Mouse (Mus musculus): ENCODE data around the gene Eno3. TPM values are rescaled to one million over a fixed set of nuclear protein-coding genes. Genes with fewer than 3 reads are reported as not detected.
A peak's percentile ranks its signal among the peaks of the same experiment; 100 is the strongest.

The Eno3 gene
- polyA plus RNA-seq, 1 experiment from 2014 or later, result 126 TPM

GRCm38 (mm10) chr11:70638293-70638692 lies 18.7 kb upstream of the Eno3 start:
- Histone ChIP-seq H3K9ac (ENCODE audit: low read length) (no peak overlapping the region), H3K4me3 (replicated peaks; ENCODE audit: low read length) (no peak overlapping the region), H3K9me3 (replicated peaks; ENCODE audit: control insufficient read depth, low read length) (no peaks in the 10 kb centered on the region), H3K4me1 (ENCODE audit: control insufficient read depth, insufficient read depth, low read length) (no peaks in the 10 kb centered on the region), H3K27ac (ENCODE audit: low read length) (no peak overlapping the region), H3K4me2 (ENCODE audit: low read depth, low read length) (no peak overlapping the region), H3K36me3 (ENCODE audit: control insufficient read depth, insufficient read depth, low read length) (no peaks in the 10 kb centered on the region), H3K27me3 (ENCODE audit: control insufficient read depth, insufficient read depth, low read length) (no peaks in the 10 kb centered on the region)
- whole genome bisulfite sequencing, result 80% methylated on average over 1 of the region's 1 CpGs
- ATAC-seq (ENCODE audit: insufficient read depth, low FRiP score), result no peak

- no peak within 1 kb of the TSS for H3K27ac ChIP-seq (ENCODE audit: low read length)
- WGBS, result 21% methylated on average over 5 of the region's 5 CpGs
- no peak within 1 kb of the TSS for H3K4me3 ChIP-seq (replicated peaks; ENCODE audit: low read length)
- no peaks in the 10 kb centered on the region for H3K4me1 ChIP-seq (ENCODE audit: control insufficient read depth, insufficient read depth, low read length)
- no peak for ATAC-seq (ENCODE audit: insufficient read depth, low FRiP score)
- no peak within 1 kb of the TSS for H3K9ac ChIP-seq (ENCODE audit: low read length)
- no peaks in the 10 kb centered on the region for H3K9me3 ChIP-seq (replicated peaks; ENCODE audit: control insufficient read depth, low read length)
- no peaks in the 10 kb centered on the region for H3K27me3 ChIP-seq (ENCODE audit: control insufficient read depth, insufficient read depth, low read length)
- no peaks in the 10 kb centered on the region for H3K36me3 ChIP-seq (ENCODE audit: control insufficient read depth, insufficient read depth, low read length)
- H3K4me2 ChIP-seq (ENCODE audit: low read depth, low read length), result no peak within 1 kb of the TSS
These were observed 18.2 kb upstream of the Eno3 start, which contains the start of gene Gp1ba for GRCm38 (mm10) chr11:70638714-70639278. Gp1ba (plus strand) TSS chr11:70639122.

- Histone ChIP-seq H3K4me2 (ENCODE audit: low read depth, low read length) (no peak overlapping the region), H3K4me1 (ENCODE audit: control insufficient read depth, insufficient read depth, low read length) (no peaks in the 10 kb centered on the region), H3K27ac (ENCODE audit: low read length) (no peak overlapping the region), H3K9ac (ENCODE audit: low read length) (no peak overlapping the region), H3K36me3 (ENCODE audit: control insufficient read depth, insufficient read depth, low read length) (0 out of 2 replicates have a peak, but pooled peaks cover 6% of the 10 kb centered on the region), H3K9me3 (replicated peaks; ENCODE audit: control insufficient read depth, low read length) (no peaks in the 10 kb centered on the region), H3K27me3 (ENCODE audit: control insufficient read depth, insufficient read depth, low read length) (no peaks in the 10 kb centered on the region), H3K4me3 (replicated peaks; ENCODE audit: low read length) (no peak overlapping the region)
- 81% methylated on average over 8 of the region's 8 CpGs for WGBS
- no peak for ATAC-seq (ENCODE audit: insufficient read depth, low FRiP score)
These were observed 17.0 kb upstream of the Eno3 start for GRCm38 (mm10) chr11:70639976-70640375.

DNA sequence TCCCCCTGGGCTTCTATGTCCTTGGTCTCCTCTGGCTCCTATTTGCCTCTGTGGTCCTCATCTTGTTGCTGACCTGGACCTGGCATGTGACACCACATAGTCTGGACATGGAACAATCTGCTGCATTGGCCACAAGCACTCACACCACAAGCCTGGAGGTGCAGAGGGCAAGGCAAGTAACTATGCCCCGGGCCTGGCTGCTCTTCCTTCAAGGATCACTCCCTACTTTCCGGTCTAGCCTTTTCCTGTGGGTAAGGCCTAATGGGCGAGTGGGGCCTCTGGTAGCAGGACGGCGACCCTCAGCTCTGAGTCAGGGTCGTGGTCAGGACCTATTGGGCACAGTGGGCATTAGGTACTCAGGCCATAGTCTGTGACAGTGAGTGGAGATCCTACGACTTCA lies 15.8 kb upstream of the Eno3 start:
- Histone ChIP-seq H3K27ac (ENCODE audit: low read length) (no peak overlapping the region), H3K9ac (ENCODE audit: low read length) (no peak overlapping the region), H3K27me3 (ENCODE audit: control insufficient read depth, insufficient read depth, low read length) (no peaks in the 10 kb centered on the region), H3K4me1 (ENCODE audit: control insufficient read depth, insufficient read depth, low read length) (peaks cover 12% of the 10 kb centered on the region), H3K9me3 (replicated peaks; ENCODE audit: control insufficient read depth, low read length) (no peaks in the 10 kb centered on the region), H3K4me3 (replicated peaks; ENCODE audit: low read length) (no peak overlapping the region), H3K4me2 (ENCODE audit: low read depth, low read length) (no peak overlapping the region), H3K36me3 (ENCODE audit: control insufficient read depth, insufficient read depth, low read length) (0 out of 2 replicates have a peak, but pooled peaks cover 6% of the 10 kb centered on the region)
- WGBS, result 83% methylated on average over 7 of the region's 7 CpGs
- no peak for ATAC-seq (ENCODE audit: insufficient read depth, low FRiP score)

DNA sequence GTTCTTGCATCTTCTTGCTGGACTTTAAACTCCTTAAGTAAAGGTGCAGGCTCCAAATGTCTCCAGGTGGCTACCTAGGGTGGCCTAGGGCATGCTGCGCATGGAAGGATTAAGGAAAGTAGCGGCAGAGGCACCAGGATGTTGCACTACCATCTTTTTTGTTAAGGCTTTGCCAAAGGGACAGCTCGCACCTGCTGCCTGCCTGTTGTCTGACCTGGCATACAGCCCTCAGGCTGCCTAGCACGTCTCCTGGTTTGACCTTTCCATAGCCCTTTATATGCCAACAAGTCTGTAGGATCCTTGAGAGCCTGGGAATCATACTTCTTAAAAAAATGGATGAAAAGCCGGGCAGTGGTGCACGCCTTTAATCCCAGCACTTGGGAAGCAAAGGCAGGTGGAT lies 14.0 kb upstream of the Eno3 start:
- Histone ChIP-seq H3K4me2 (ENCODE audit: low read depth, low read length) (no peak overlapping the region), H3K27ac (ENCODE audit: low read length) (no peak overlapping the region), H3K36me3 (ENCODE audit: control insufficient read depth, insufficient read depth, low read length) (0 out of 2 replicates have a peak, but pooled peaks cover 6% of the 10 kb centered on the region), H3K9me3 (replicated peaks; ENCODE audit: control insufficient read depth, low read length) (no peaks in the 10 kb centered on the region), H3K9ac (ENCODE audit: low read length) (no peak overlapping the region), H3K27me3 (ENCODE audit: control insufficient read depth, insufficient read depth, low read length) (no peaks in the 10 kb centered on the region), H3K4me1 (ENCODE audit: control insufficient read depth, insufficient read depth, low read length) (peaks cover 17% of the 10 kb centered on the region), H3K4me3 (replicated peaks; ENCODE audit: low read length) (no peak overlapping the region)
- WGBS, result 90% methylated on average over 6 of the region's 6 CpGs
- ATAC-seq (ENCODE audit: insufficient read depth, low FRiP score), result no peak

- ATAC-seq (ENCODE audit: insufficient read depth, low FRiP score), result no peak
- H3K9me3 ChIP-seq (replicated peaks; ENCODE audit: control insufficient read depth, low read length), result no peaks in the 10 kb centered on the region
- H3K9ac ChIP-seq (ENCODE audit: low read length), result no peak overlapping the region
- peaks cover 12% of the 10 kb centered on the region for H3K36me3 ChIP-seq (ENCODE audit: control insufficient read depth, insufficient read depth, low read length)
- H3K4me1 ChIP-seq (ENCODE audit: control insufficient read depth, insufficient read depth, low read length), result peaks cover 29% of the 10 kb centered on the region
- 94% methylated on average over 8 of the region's 8 CpGs for WGBS
- no peak overlapping the region for H3K4me2 ChIP-seq (ENCODE audit: low read depth, low read length)
- H3K27ac ChIP-seq (ENCODE audit: low read length), result no peak overlapping the region
- H3K27me3 ChIP-seq (ENCODE audit: control insufficient read depth, insufficient read depth, low read length), result no peaks in the 10 kb centered on the region
- no peak overlapping the region for H3K4me3 ChIP-seq (replicated peaks; ENCODE audit: low read length)
These were observed 12.4 kb upstream of the Eno3 start for GRCm38 (mm10) chr11:70644564-70645103.

DNA sequence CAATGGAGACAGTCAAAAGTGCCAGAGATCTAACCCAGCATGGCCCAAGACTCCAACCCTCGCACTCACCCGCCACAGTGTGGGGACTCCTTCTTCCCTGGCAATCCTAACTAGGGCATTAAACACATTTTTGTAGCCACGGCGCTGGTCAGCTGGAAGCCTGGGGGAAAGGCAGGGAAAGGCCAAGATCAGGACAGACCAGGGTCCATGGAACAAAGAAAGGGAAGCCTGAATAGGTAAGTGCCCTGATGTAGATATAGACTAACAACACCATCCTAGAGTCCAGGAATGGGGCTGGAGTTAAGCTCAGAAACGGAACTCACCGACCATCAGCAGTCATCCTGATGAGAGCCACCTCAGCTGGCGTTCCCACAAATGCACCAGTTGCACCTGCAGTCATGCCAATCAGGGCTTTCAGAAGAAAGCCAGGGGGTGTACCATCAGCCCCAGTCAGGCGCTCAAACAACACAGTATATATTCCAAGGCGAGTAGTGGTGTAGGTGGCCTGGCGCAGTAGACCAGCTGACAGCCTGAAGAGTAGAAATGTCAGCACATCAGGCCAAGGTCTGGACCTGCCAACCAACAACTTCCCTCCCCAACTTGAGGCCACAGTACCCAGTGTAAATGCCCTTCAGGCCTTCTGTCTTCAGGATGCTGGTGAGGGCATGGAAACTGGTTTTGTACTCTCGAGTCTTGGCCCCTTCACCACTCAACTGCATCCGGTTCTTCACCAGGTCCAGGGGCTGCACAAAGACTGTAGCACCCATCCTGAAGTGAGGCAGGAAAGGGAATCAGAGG lies 11.3 kb upstream of the Eno3 start:
- WGBS, result 86% methylated on average over 12 of the region's 12 CpGs
- peaks cover 34% of the 10 kb centered on the region for H3K4me1 ChIP-seq (ENCODE audit: control insufficient read depth, insufficient read depth, low read length)
- H3K9ac ChIP-seq (ENCODE audit: low read length), result peak overlapping the region; percentile 85
- peak overlapping the region; percentile 59 for H3K4me3 ChIP-seq (replicated peaks; ENCODE audit: low read length)
- H3K27me3 ChIP-seq (ENCODE audit: control insufficient read depth, insufficient read depth, low read length), result no peaks in the 10 kb centered on the region
- H3K27ac ChIP-seq (ENCODE audit: low read length), result peak overlapping the region; percentile 93; the same call in 1 of the 2 replicates
- no peak for ATAC-seq (ENCODE audit: insufficient read depth, low FRiP score)
- H3K9me3 ChIP-seq (replicated peaks; ENCODE audit: control insufficient read depth, low read length), result no peaks in the 10 kb centered on the region
- H3K4me2 ChIP-seq (ENCODE audit: low read depth, low read length), result peak overlapping the region; percentile 81
- H3K36me3 ChIP-seq (ENCODE audit: control insufficient read depth, insufficient read depth, low read length), result peaks cover 13% of the 10 kb centered on the region

DNA sequence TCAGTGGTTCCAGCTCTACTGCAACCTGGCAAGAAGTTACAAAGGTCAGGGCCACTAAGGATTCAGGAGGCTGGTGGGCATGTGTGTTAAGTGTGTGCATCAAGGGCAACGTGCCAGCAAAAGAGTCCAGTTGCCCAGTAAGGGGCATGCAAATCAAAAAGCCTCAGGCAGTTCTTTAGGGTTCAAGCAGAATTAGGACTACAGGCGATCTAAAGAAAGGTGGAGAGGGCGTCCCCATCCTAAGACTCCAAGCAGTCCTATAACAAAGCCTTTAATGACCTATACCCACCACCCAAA lies 10.8 kb upstream of the Eno3 start:
- Histone ChIP-seq H3K4me1 (ENCODE audit: control insufficient read depth, insufficient read depth, low read length) (peaks cover 39% of the 10 kb centered on the region), H3K4me3 (replicated peaks; ENCODE audit: low read length) (peak overlapping the region; percentile 59), H3K27me3 (ENCODE audit: control insufficient read depth, insufficient read depth, low read length) (no peaks in the 10 kb centered on the region), H3K4me2 (ENCODE audit: low read depth, low read length) (peak overlapping the region; percentile 81), H3K36me3 (ENCODE audit: control insufficient read depth, insufficient read depth, low read length) (peaks cover 16% of the 10 kb centered on the region), H3K27ac (ENCODE audit: low read length) (peak overlapping the region; percentile 93), H3K9ac (ENCODE audit: low read length) (peak overlapping the region; percentile 85), H3K9me3 (replicated peaks; ENCODE audit: control insufficient read depth, low read length) (no peaks in the 10 kb centered on the region)
- WGBS, result 17% methylated on average over 3 of the region's 3 CpGs
- no peak for ATAC-seq (ENCODE audit: insufficient read depth, low FRiP score)

All from stomach, embryonic 16.5 days (tissue).